Mouse (Mus musculus) monocyte, adult 5-6 weeks (primary cell): ENCODE measurements around the gene Ndn. TPM values are rescaled to one million over a fixed set of nuclear protein-coding genes. Genes with fewer than 3 reads are reported as not detected.

Source experiments
- total RNA-seq: library from RNA; stranded (forward); fragments of 200-1000, 200-491, 200-594 nt; gene quantifications from 3 replicates; pipeline ENCODE4 v1.2.3, GENCODE M21; 2017

Ndn gene
- total RNA-seq, 1 experiment from 2014 or later = not detected

Other genes with a start within 250 kb of the Ndn start
- not detected in 3 replicates for gene Magel2, start 30.4 kb downstream of the Ndn start, total RNA-seq
- 0.39 TPM in 1 of 3 replicates, not detected in the others for gene Mkrn3, start 73.6 kb downstream of the Ndn start, total RNA-seq
- 0.48 to 0.68 TPM (median 0.53 TPM) in 3 replicates for gene Peg12, start 117.9 kb downstream of the Ndn start, total RNA-seq